Mouse (Mus musculus): ENCODE measurements around the gene Ifi206.

Gene Ifi206

DNA sequence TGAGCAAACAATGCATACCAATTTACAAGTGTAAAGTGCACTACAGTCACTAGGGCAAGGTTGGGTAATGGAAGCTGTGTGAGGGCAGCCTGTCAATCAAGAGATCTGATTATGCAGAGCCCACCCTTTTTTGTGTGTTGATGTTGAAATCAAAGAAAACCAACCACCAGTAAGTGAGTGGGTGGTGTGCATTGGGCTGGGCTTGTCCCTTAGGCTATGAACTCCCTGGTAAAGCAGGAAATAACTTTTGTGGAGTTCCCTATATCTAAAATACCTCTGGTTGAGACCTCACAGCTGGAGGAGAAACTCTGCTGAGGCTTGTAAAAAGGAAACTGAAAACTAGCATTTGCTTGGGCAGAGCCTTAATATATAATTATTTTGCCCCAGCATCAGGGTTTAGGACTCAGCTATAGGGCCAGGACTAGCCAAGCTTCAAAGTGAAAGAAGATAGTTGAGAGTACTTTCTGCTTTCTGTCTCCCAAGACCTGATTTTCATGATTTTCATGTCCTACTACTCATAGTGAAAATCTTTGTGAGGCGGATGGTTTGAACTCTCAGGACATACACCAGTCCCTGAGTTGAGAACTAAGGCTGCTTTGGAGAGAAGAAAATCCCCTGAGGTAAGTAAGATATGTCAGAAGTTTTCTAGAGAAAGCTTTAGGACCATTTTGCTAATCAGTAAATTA is 71.8 kb downstream of the Ifi206 start:
- no peak for DNase-seq (ENCODE audit: low spot score in 2 of 2)

DNA sequence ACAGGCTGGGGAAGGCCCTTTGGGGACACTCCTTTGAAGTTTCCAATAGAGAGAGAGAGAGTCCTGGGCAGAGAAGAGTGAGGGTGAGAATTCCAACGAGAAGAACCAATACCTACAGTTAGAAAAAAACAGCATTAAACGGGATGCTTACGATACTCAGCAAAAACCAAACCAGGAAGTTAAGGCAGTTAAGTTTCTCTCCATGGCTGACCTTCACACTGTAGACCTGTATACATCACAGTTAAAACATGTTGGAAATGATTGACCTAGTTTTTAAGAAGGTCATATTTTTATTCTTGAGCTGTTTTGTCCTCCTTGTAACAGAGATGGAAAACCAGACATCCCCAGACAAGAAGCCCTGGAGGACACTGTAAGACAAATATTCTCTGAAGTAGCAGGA is 72.3 kb downstream of the Ifi206 start:
- no peak for DNase-seq (ENCODE audit: low spot score in 2 of 2)
